Mouse (Mus musculus) left cerebral cortex, adult 18-20 months (tissue): ENCODE data around the gene Tprn. TPM values are rescaled to one million over a fixed set of nuclear protein-coding genes. Genes with fewer than 3 reads are reported as not detected.

ENCODE experiments used
- total RNA-seq, 2 experiments: library from RNA; stranded (reverse); gene quantifications; 2 replicates each; pipeline ENCODE4 v1.2.3; 2021

The Tprn gene
- total RNA-seq, 2 experiments from 2014 or later: 13.7 to 17.9 TPM

Other genes starting within 250 kb of the Tprn start
- gene Nsmf, start 208.3 kb upstream of the Tprn start, total RNA-seq: 100 to 1,000 TPM; 435 to 452 TPM
- not detected for gene Entpd8, start 182.3 kb upstream of the Tprn start, total RNA-seq
- not detected for gene Noxa1, start 167.5 kb upstream of the Tprn start, total RNA-seq
- gene Nrarp, start 81.9 kb upstream of the Tprn start, total RNA-seq: 10 to 100 TPM; 19.2 to 23.9 TPM
- 1 to 10 TPM; 2.2 to 2.5 TPM for gene Tor4a, start 65.7 kb upstream of the Tprn start, total RNA-seq
- gene Nelfb, start 51.1 kb upstream of the Tprn start, total RNA-seq: 10 to 100 TPM; 62.1 to 68.6 TPM
- gene Stpg3, start 48.0 kb upstream of the Tprn start, total RNA-seq: under 1 TPM; 0.37 to 0.40 TPM
- not detected for gene Fam166a, start 43.9 kb upstream of the Tprn start, total RNA-seq
- gene Tubb4b, start 37.9 kb upstream of the Tprn start, total RNA-seq: 100 to 1,000 TPM; 358 to 360 TPM
- gene Slc34a3, start 28.3 kb upstream of the Tprn start, total RNA-seq: not detected
- not detected for gene Rnf224, start 25.8 kb upstream of the Tprn start, total RNA-seq
- gene Rnf208, start 20.4 kb upstream of the Tprn start, total RNA-seq: 100 to 1,000 TPM; 252 to 262 TPM
- not detected for gene Cysrt1, start 20.2 kb upstream of the Tprn start, total RNA-seq
- 1 to 10 TPM; 1.4 to 4.1 TPM for gene AL732309.1, start 15.8 kb upstream of the Tprn start, total RNA-seq
- gene Tmem203, start 7.2 kb upstream of the Tprn start, total RNA-seq: 10 to 100 TPM; 31.8 to 37.8 TPM
- gene Ssna1, start 9.8 kb downstream of the Tprn start, total RNA-seq: 10 to 100 TPM; 57.6 to 70.5 TPM
- gene Anapc2, start 9.9 kb downstream of the Tprn start, total RNA-seq: 10 to 100 TPM; 87.1 to 87.2 TPM
- not detected for gene Tmem210, start 25.5 kb downstream of the Tprn start, total RNA-seq
- gene Lrrc26, start 27.3 kb downstream of the Tprn start, total RNA-seq: not detected
- gene Grin1, start 56.6 kb downstream of the Tprn start, total RNA-seq: 100 to 1,000 TPM; 393 to 402 TPM
- gene Man1b1, start 69.7 kb downstream of the Tprn start, total RNA-seq: 10 to 100 TPM; 62.1 to 62.2 TPM
- gene Dpp7, start 93.7 kb downstream of the Tprn start, total RNA-seq: 10 to 100 TPM; 30.4 to 38.7 TPM
- gene Uap1l1, start 103.1 kb downstream of the Tprn start, total RNA-seq: 10 to 100 TPM; 17.3 to 21.6 TPM
- 1 to 10 TPM; 1.4 to 1.8 TPM for gene Sapcd2, start 109.7 kb downstream of the Tprn start, total RNA-seq
- gene Entpd2, start 133.3 kb downstream of the Tprn start, total RNA-seq: 10 to 100 TPM; 13.6 to 13.8 TPM
- 100 to 1,000 TPM; 328 to 341 TPM for gene Npdc1, start 136.7 kb downstream of the Tprn start, total RNA-seq
- gene Fut7, start 160.6 kb downstream of the Tprn start, total RNA-seq: under 1 TPM; 0.21 to 0.56 TPM
- 100 to 1,000 TPM; 155 to 165 TPM for gene Abca2, start 166.1 kb downstream of the Tprn start, total RNA-seq
- gene Clic3, start 194.2 kb downstream of the Tprn start, total RNA-seq: 1 to 10 TPM in 1 of 2 experiments, not detected in 1; 1.5 TPM
- gene Paxx, start 198.5 kb downstream of the Tprn start, total RNA-seq: 10 to 100 TPM; 64.5 to 69.1 TPM
- 1,000 to 10,000 TPM; 2,769 to 3,095 TPM for gene Ptgds, start 207.4 kb downstream of the Tprn start, total RNA-seq
- not detected for gene Lcn12, start 231.3 kb downstream of the Tprn start, total RNA-seq
- gene Fbxw5, start 238.1 kb downstream of the Tprn start, total RNA-seq: 100 to 1,000 TPM; 105 to 114 TPM
- under 1 TPM; 0.52 to 0.74 TPM for gene C8g, start 239.1 kb downstream of the Tprn start, total RNA-seq